Mouse (Mus musculus) inflammation-experienced regulatory T-cells (primary cell): ENCODE data around the gene Klri1. TPM values are rescaled to one million over a fixed set of nuclear protein-coding genes. Genes with fewer than 3 reads are reported as not detected.

ENCODE experiments used
- polyA plus RNA-seq, 2 experiments: library from polyadenylated mRNA; unstranded; fragments of 100-300 nt; shearing (Covaris generic); gene quantifications; one replicate each; pipeline ENCODE4 v1.2.1; 2017

Gene Klri1
- polyA plus RNA-seq = not detected

GRCm38 (mm10) chr6:129717032-129717431, at the start of gene Klri1:
TSS of gene Klri1 (minus strand) at chr6:129717132.

GRCm38 (mm10) chr6:129740069-129740721, 23.3 kb upstream of the Klri1 start, which contains the start of gene Klri2:
TSS of gene Klri2 (minus strand) at chr6:129740484.

GRCm38 (mm10) chr6:129678873-129679272, 38.1 kb downstream of the Klri1 start, which contains the start of gene Klrc1:
TSS of gene Klrc1 (minus strand) at chr6:129678973.

GRCm38 (mm10) chr6:129660589-129660988, 56.3 kb downstream of the Klri1 start, which contains the start of gene Klrc2:
TSS of gene Klrc2 (minus strand) at chr6:129660689.

Other genes with a start within 250 kb of the Klri1 start
- under 1 TPM in 1 of 2 experiments, not detected in 1; 0.13 TPM for gene Olr1, start 210.0 kb downstream of the Klri1 start, polyA plus RNA-seq
- under 1 TPM in 1 of 2 experiments, not detected in 1; 0.11 TPM for gene Tmem52b, start 204.6 kb downstream of the Klri1 start, polyA plus RNA-seq
- gene Gabarapl1, start 184.0 kb downstream of the Klri1 start, polyA plus RNA-seq = 10 to 100 TPM in 1 of 2 experiments, 1 to 10 TPM in 1; 8.5 to 20.1 TPM
- gene Klre1, start 139.2 kb downstream of the Klri1 start, polyA plus RNA-seq = not detected
- 10 to 100 TPM in 1 of 2 experiments, under 1 TPM in 1; 0.29 to 23.8 TPM for gene Klrd1, start 125.3 kb downstream of the Klri1 start, polyA plus RNA-seq
- 10 to 100 TPM in 1 of 2 experiments, under 1 TPM in 1; 0.28 to 88.4 TPM for gene Klrk1, start 93.3 kb downstream of the Klri1 start, polyA plus RNA-seq
- not detected for gene Klrc3, start 73.8 kb downstream of the Klri1 start, polyA plus RNA-seq
- gene Klrc2, start 56.4 kb downstream of the Klri1 start, polyA plus RNA-seq = not detected
- gene Klrc1, start 38.2 kb downstream of the Klri1 start, polyA plus RNA-seq = 1 to 10 TPM in 1 of 2 experiments, under 1 TPM in 1; 0.23 to 4.8 TPM
- not detected for gene Klri2, start 23.4 kb upstream of the Klri1 start, polyA plus RNA-seq
- gene Gm156, start 67.1 kb upstream of the Klri1 start, polyA plus RNA-seq = under 1 TPM; 0.13 to 0.65 TPM
- not detected for gene Gm17631, start 145.5 kb upstream of the Klri1 start, polyA plus RNA-seq
- gene Klra17, start 159.5 kb upstream of the Klri1 start, polyA plus RNA-seq = not detected
- not detected for gene Klra5, start 200.5 kb upstream of the Klri1 start, polyA plus RNA-seq